Mouse (Mus musculus) CH12.LX (cell line): Measurements from ENCODE around the gene Zbtb8a. TPM values are rescaled to one million over a fixed set of nuclear protein-coding genes. Genes with fewer than 3 reads are reported as not detected.
A peak's percentile ranks its signal among the peaks of the same experiment; 100 is the strongest.

Source experiments
- DNase-seq: peaks from one replicate; pipeline ENCODE4 v3.0.0-alpha.2; 2013; ENCODE audit errors: extremely low read depth
- H3K27ac ChIP-seq: 2 replicates; pipeline ENCODE4 v1.5.1; 2012; ENCODE audit warnings: low read depth, mild to moderate bottlenecking, control low read depth, moderate library complexity; ENCODE audit not compliant: insufficient read depth
- H3K27me3 ChIP-seq: replicated peaks from 2 replicates; pipeline ENCODE3; 2012; ENCODE audit warnings: inconsistent platforms
- H3K36me3 ChIP-seq, 2 experiments: replicated peaks in 1 of 2; 2 replicates each; pipeline versions ENCODE3 to v1.6.1; 2012; ENCODE audit warnings: inconsistent platforms in 1 of 2, low read length in 1 of 2, mild to moderate bottlenecking in 1 of 2, mixed read lengths in 1 of 2, moderate library complexity in 1 of 2; ENCODE audit not compliant: control insufficient read depth in 1 of 2, insufficient read depth in 1 of 2
- H3K4me1 ChIP-seq, 2 experiments: 2 replicates each; pipeline ENCODE4 v1.6.1; 2012; ENCODE audit warnings: inconsistent platforms in 1 of 2, moderate library complexity in 1 of 2; ENCODE audit not compliant: insufficient read depth in 2 of 2, control insufficient read depth in 1 of 2
- H3K4me2 ChIP-seq: 2 replicates; pipeline ENCODE4 v1.6.1; 2012; ENCODE audit warnings: low read depth, mild to moderate bottlenecking, control low read depth; ENCODE audit not compliant: poor library complexity, insufficient read depth, severe bottlenecking
- H3K4me3 ChIP-seq, 3 experiments: fragments of 150-350 bp in 1 of 3; sonication (generic) in 1 of 3; replicated peaks in 1 of 3; 2 replicates each; pipeline versions ENCODE3 to v1.5.1; 2011 to 2012; ENCODE audit warnings: low read depth in 2 of 3, low read length in 2 of 3, mild to moderate bottlenecking in 2 of 3, moderate library complexity in 2 of 3, control low read depth in 1 of 3, improper control_type of control experiment in 1 of 3, inconsistent platforms in 1 of 3, mixed read lengths in 1 of 3; ENCODE audit not compliant: poor library complexity in 1 of 3
- H3K79me2 ChIP-seq: replicated peaks from 2 replicates; pipeline ENCODE4 v1.6.1; 2012; ENCODE audit warnings: mild to moderate bottlenecking, moderate library complexity; ENCODE audit not compliant: control insufficient read depth, poor library complexity, insufficient read depth, severe bottlenecking; ENCODE audit errors: extremely low read depth
- H3K9ac ChIP-seq: 2 replicates; pipeline ENCODE4 v1.6.1; 2012; ENCODE audit warnings: low read depth, mild to moderate bottlenecking, control low read depth, moderate library complexity; ENCODE audit not compliant: insufficient read depth
- H3K9me3 ChIP-seq: replicated peaks from 2 replicates; pipeline ENCODE3; 2012; ENCODE audit warnings: low read length, inconsistent platforms, mixed read lengths
- BHLHE40 ChIP-seq: IDR thresholded peaks from 2 replicates; pipeline ENCODE4 v1.6.1; 2011; ENCODE audit warnings: mild to moderate bottlenecking, low read depth, low read length, improper control_type of control experiment
- CHD1 ChIP-seq: IDR thresholded peaks from 2 replicates; pipeline ENCODE4 v1.6.1; 2012; ENCODE audit warnings: low read depth, low read length, improper control_type of control experiment, inconsistent platforms
- CHD2 ChIP-seq: IDR thresholded peaks from 2 replicates; pipeline ENCODE4 v1.6.1; 2011; ENCODE audit warnings: low read length, improper control_type of control experiment
- CTCF ChIP-seq, 2 experiments: IDR thresholded peaks in 1 of 2; conservative IDR thresholded peaks in 1 of 2; 2 replicates each; pipeline ENCODE4 v1.5.1; 2011 to 2012; ENCODE audit warnings: low read depth in 2 of 2, low read length in 2 of 2, improper control_type of control experiment in 1 of 2, inconsistent platforms in 1 of 2, mild to moderate bottlenecking in 1 of 2, moderate library complexity in 1 of 2
- E2F4 ChIP-seq: IDR thresholded peaks from 2 replicates; pipeline ENCODE4 v1.6.1; 2011; ENCODE audit warnings: low read depth, low read length, improper control_type of control experiment; ENCODE audit not compliant: insufficient replicate concordance
- ELF1 ChIP-seq: IDR thresholded peaks from 2 replicates; pipeline ENCODE4 v1.6.1; 2014; ENCODE audit warnings: low read depth, mild to moderate bottlenecking, inconsistent platforms, low read length, improper control_type of control experiment
- EP300 ChIP-seq: IDR thresholded peaks from 2 replicates; pipeline ENCODE4 v1.6.1; 2011; ENCODE audit warnings: low read length, improper control_type of control experiment
- ETS1 ChIP-seq: conservative IDR thresholded peaks from 2 replicates; pipeline ENCODE4 v1.6.1; 2012; ENCODE audit warnings: low read depth, mild to moderate bottlenecking, inconsistent platforms, low read length, improper control_type of control experiment, moderate library complexity
- GABPA ChIP-seq: IDR thresholded peaks from 2 replicates; pipeline ENCODE4 v1.6.1; 2012; ENCODE audit warnings: low read depth, low read length, improper control_type of control experiment, inconsistent platforms; ENCODE audit not compliant: insufficient replicate concordance
- HCFC1 ChIP-seq: IDR thresholded peaks from 2 replicates; pipeline ENCODE4 v1.6.1; 2012; ENCODE audit warnings: low read depth, mild to moderate bottlenecking, inconsistent platforms, low read length, improper control_type of control experiment
- IRF4 ChIP-seq: IDR thresholded peaks from 2 replicates; pipeline ENCODE4 v1.6.1; 2014; ENCODE audit warnings: low read depth, mild to moderate bottlenecking, inconsistent platforms, low read length, improper control_type of control experiment
- JUN ChIP-seq: IDR thresholded peaks from 2 replicates; pipeline ENCODE4 v1.6.1; 2011; ENCODE audit warnings: low read depth, mild to moderate bottlenecking, low read length, improper control_type of control experiment, moderate library complexity; ENCODE audit not compliant: insufficient read depth
- JUND ChIP-seq: conservative IDR thresholded peaks from 2 replicates; pipeline ENCODE4 v1.6.1; 2011; ENCODE audit warnings: low read depth, low read length, improper control_type of control experiment
- KAT2A ChIP-seq: IDR thresholded peaks from 2 replicates; pipeline ENCODE4 v1.6.1; 2012; ENCODE audit warnings: low read length, improper control_type of control experiment, inconsistent platforms; ENCODE audit not compliant: insufficient replicate concordance
- MAFK ChIP-seq: IDR thresholded peaks from 2 replicates; pipeline ENCODE4 v1.6.1; 2011; ENCODE audit warnings: low read length, improper control_type of control experiment; ENCODE audit not compliant: insufficient replicate concordance
- MAX ChIP-seq: IDR thresholded peaks from 2 replicates; pipeline ENCODE4 v1.6.1; 2011; ENCODE audit warnings: low read length, improper control_type of control experiment
- MAZ ChIP-seq: IDR thresholded peaks from 2 replicates; pipeline ENCODE4 v1.6.1; 2012; ENCODE audit warnings: low read depth, mild to moderate bottlenecking, inconsistent platforms, low read length, improper control_type of control experiment, moderate library complexity
- MEF2A ChIP-seq: IDR thresholded peaks from 2 replicates; pipeline ENCODE4 v1.6.1; 2014; ENCODE audit warnings: low read depth, mild to moderate bottlenecking, inconsistent platforms, low read length, improper control_type of control experiment, borderline replicate concordance
- MXI1 ChIP-seq: IDR thresholded peaks from 2 replicates; pipeline ENCODE4 v1.6.1; 2011; ENCODE audit warnings: mild to moderate bottlenecking, low read depth, low read length, improper control_type of control experiment
- MYC ChIP-seq: IDR thresholded peaks from 2 replicates; pipeline ENCODE4 v1.6.1; 2011; ENCODE audit warnings: low read depth, mild to moderate bottlenecking, improper control_type of control experiment, low read length
- NELFE ChIP-seq: IDR thresholded peaks from 2 replicates; pipeline ENCODE4 v1.6.1; 2011; ENCODE audit warnings: low read depth, low read length, improper control_type of control experiment
- NRF1 ChIP-seq: IDR thresholded peaks from 2 replicates; pipeline ENCODE4 v1.6.1; 2014; ENCODE audit warnings: low read depth, mild to moderate bottlenecking, inconsistent platforms, low read length, improper control_type of control experiment, moderate library complexity
- PAX5 ChIP-seq: IDR thresholded peaks from 2 replicates; pipeline ENCODE4 v1.6.1; 2012; ENCODE audit warnings: low read length, inconsistent platforms, mixed read lengths
- POLR2A ChIP-seq: IDR thresholded peaks from 2 replicates; pipeline ENCODE4 v1.6.1; 2011; ENCODE audit warnings: low read depth, mild to moderate bottlenecking, improper control_type of control experiment, low read length
- POLR2AphosphoS2 ChIP-seq: IDR thresholded peaks from 2 replicates; pipeline ENCODE4 v1.6.1; 2011; ENCODE audit warnings: low read depth, low read length, improper control_type of control experiment
- RAD21 ChIP-seq: IDR thresholded peaks from 2 replicates; pipeline ENCODE4 v1.6.1; 2011; ENCODE audit warnings: low read depth, mild to moderate bottlenecking, low read length, improper control_type of control experiment, moderate library complexity
- RCOR1 ChIP-seq: conservative IDR thresholded peaks from 2 replicates; pipeline ENCODE4 v1.6.1; 2012; ENCODE audit warnings: low read depth, mild to moderate bottlenecking, inconsistent platforms, low read length, improper control_type of control experiment
- SIN3A ChIP-seq: IDR thresholded peaks from 2 replicates; pipeline ENCODE4 v1.6.1; 2012; ENCODE audit warnings: low read length, improper control_type of control experiment, inconsistent platforms
- SMC3 ChIP-seq: IDR thresholded peaks from 2 replicates; pipeline ENCODE4 v1.6.1; 2011; ENCODE audit warnings: low read depth, low read length, improper control_type of control experiment
- TBP ChIP-seq: conservative IDR thresholded peaks from 2 replicates; pipeline ENCODE4 v1.6.1; 2011; ENCODE audit warnings: low read depth, low read length, improper control_type of control experiment
- TCF12 ChIP-seq: IDR thresholded peaks from 2 replicates; pipeline ENCODE4 v1.6.1; 2014; ENCODE audit warnings: low read depth, mild to moderate bottlenecking, inconsistent platforms, low read length, improper control_type of control experiment
- UBTF ChIP-seq: IDR thresholded peaks from 2 replicates; pipeline ENCODE4 v1.6.1; 2012; ENCODE audit warnings: low read depth, mild to moderate bottlenecking, inconsistent platforms, low read length, improper control_type of control experiment, moderate library complexity
- USF1 ChIP-seq: IDR thresholded peaks from 2 replicates; pipeline ENCODE4 v1.6.1; 2014; ENCODE audit warnings: low read depth, mild to moderate bottlenecking, inconsistent platforms, low read length, improper control_type of control experiment
- USF2 ChIP-seq: conservative IDR thresholded peaks from 2 replicates; pipeline ENCODE4 v1.6.1; 2011; ENCODE audit warnings: low read depth, low read length, improper control_type of control experiment
- ZC3H11A ChIP-seq: IDR thresholded peaks from 2 replicates; pipeline ENCODE4 v1.6.1; 2012; ENCODE audit warnings: low read depth, mild to moderate bottlenecking, inconsistent platforms, low read length, improper control_type of control experiment
- ZKSCAN1 ChIP-seq: IDR thresholded peaks from 2 replicates; pipeline ENCODE4 v1.6.1; 2012; ENCODE audit warnings: low read depth, inconsistent platforms, low read length, improper control_type of control experiment, borderline replicate concordance
- ZMIZ1 ChIP-seq: IDR thresholded peaks from 2 replicates; pipeline ENCODE4 v1.6.1; 2012; ENCODE audit warnings: low read depth, mild to moderate bottlenecking, inconsistent platforms, low read length, improper control_type of control experiment
- ZNF384 ChIP-seq: IDR thresholded peaks from 2 replicates; pipeline ENCODE4 v1.6.1; 2012; ENCODE audit warnings: low read depth, low read length, improper control_type of control experiment, inconsistent platforms
- dilution Hi-C: fragments of 300-500 bp; cut with MboI; formaldehyde crosslinking; loops from 2 replicates; pipeline ENCODE4 v1.14.3; 2020; ENCODE audit warnings: low sequenced_read_pairs; ENCODE audit not compliant: extremely low pct_unique_long_range_greater_than_20kb, extremely low pct_ligation_motif_present
- in situ Hi-C: fragments of 300-500 bp; cut with MboI; formaldehyde crosslinking; loops from 3 replicates; pipeline ENCODE4 v1.14.3; 2019; ENCODE audit warnings: low sequenced_read_pairs, low pct_ligation_motif_present, low pct_unique_long_range_greater_than_20kb, mixed read lengths
- polyA plus RNA-seq: library from polyadenylated mRNA; unstranded; fragments of >175 nt; gene quantifications from 2 replicates; pipeline ENCODE4 v1.2.1, GENCODE M21; 2012; ENCODE audit warnings: low read depth; ENCODE audit not compliant: insufficient read length
- total RNA-seq, 2 experiments: library from RNA; depleted of rRNA; stranded (reverse); fragments of 300-350 nt in 1 of 2; fragments of >200 nt in 1 of 2; gene quantifications; 2 replicates each; pipeline ENCODE4 v1.2.3; 2012 to 2014

The Zbtb8a gene
- total and polyA plus RNA-seq, 3 experiments, result 0.04 TPM; not detected in 2

- Histone ChIP-seq H3K4me2 (peak within 1 kb of the TSS; percentile 48), H3K4me1 (peaks cover 7 to 56% of the 10 kb centered on the region in 2 experiments; a peak in 3 of 4 replicates), H3K9me3 (no peaks in the 10 kb centered on the region), H3K4me3 (peak within 1 kb of the TSS; percentile 82 to 97 (median 90)), H3K27me3 (no peaks in the 10 kb centered on the region), H3K9ac (peak within 1 kb of the TSS; percentile 99), H3K27ac (peak within 1 kb of the TSS; percentile 95), H3K79me2 (peaks cover 62% of the 10 kb centered on the region), H3K36me3 (peaks cover 32 to 48% of the 10 kb centered on the region in 2 experiments)
- peak; percentile 97 for DNase-seq
- dilution Hi-C loops, result no loop called here
- in situ Hi-C loops, result no loop called here
- peak; percentile 13; the same call in 1 of the 2 replicates for TF ChIP-seq MYC
- no peak for TF ChIP-seq RAD21
- 0 out of 2 replicates have a peak, but pooled peaks have one; percentile 56 for TF ChIP-seq E2F4
- TF ChIP-seq MAZ, result no peak
- no peak; the same call in 1 of the 2 replicates for TF ChIP-seq CHD2
- TF ChIP-seq CTCF (conservative IDR thresholded peaks at IDR 0.05 in 1 of 2, IDR thresholded peaks at IDR 0.05 in 1 of 2; ENCODE audit: low read depth in 2 of 2, low read length in 2 of 2), result no peak
- TF ChIP-seq USF1, result peak; percentile 92
- TF ChIP-seq EP300, result no peak
- peak; percentile 86 for TF ChIP-seq NRF1
- TF ChIP-seq SMC3, result no peak
- TF ChIP-seq JUN, result no peak
- no peak for TF ChIP-seq ZC3H11A
- peak; percentile 81 for TF ChIP-seq HCFC1
- TF ChIP-seq POLR2AphosphoS2, result no peak
- peak; percentile 47; the same call in 1 of the 2 replicates for TF ChIP-seq ETS1
- TF ChIP-seq SIN3A, result peak; percentile 73
- TF ChIP-seq NELFE, result peak; percentile 82
- TF ChIP-seq POLR2A, result peak; percentile 77
- no peak for TF ChIP-seq PAX5
- TF ChIP-seq IRF4, result no peak; the same call in 1 of the 2 replicates
- 0 out of 2 replicates have a peak, but pooled peaks have one; percentile 32 for TF ChIP-seq ZMIZ1
- TF ChIP-seq MXI1, result peak; percentile 9
- TF ChIP-seq RCOR1, result no peak
- TF ChIP-seq TCF12, result peak; percentile 66; the same call in 1 of the 2 replicates
- TF ChIP-seq CHD1, result no peak
- TF ChIP-seq MEF2A, result no peak; the same call in 1 of the 2 replicates
- TF ChIP-seq BHLHE40, result peak; percentile 97
- no peak; the same call in 1 of the 2 replicates for TF ChIP-seq UBTF
- TF ChIP-seq MAFK, result no peak
- TF ChIP-seq GABPA, result no peak
- TF ChIP-seq USF2, result peak; percentile 87
- TF ChIP-seq TBP, result 0 out of 2 replicates have a peak, but pooled peaks have one; percentile 38
- TF ChIP-seq MAX, result peak; percentile 85
- 0 out of 2 replicates have a peak, but pooled peaks have one; percentile 21 for TF ChIP-seq JUND
- peak; percentile 90 for TF ChIP-seq ELF1
- TF ChIP-seq ZKSCAN1, result no peak
- TF ChIP-seq KAT2A, result 0 out of 2 replicates have a peak, but pooled peaks have one; percentile 0
- no peak for TF ChIP-seq ZNF384
Measured at GRCm38 (mm10) chr4:129335216-129336074, 42.5 kb downstream of the Zbtb8a start, which contains the start of the genes Rbbp4 and Zbtb8os. Gene Rbbp4 (minus strand): TSS chr4:129335370. Gene Zbtb8os (plus strand): TSS chr4:129335695.
